Mouse (Mus musculus) layer of hippocampus, adult 6 months (tissue): ENCODE data around the gene Arpc3. TPM values are rescaled to one million over a fixed set of nuclear protein-coding genes. Genes with fewer than 3 reads are reported as not detected.

Experiments used
- long read RNA-seq, 2 experiments: library from polyadenylated mRNA; unstranded; transcript quantifications; one replicate each; pipeline ENCODE4 v2.0.0; 2019 to 2020
- polyA plus RNA-seq: library from polyadenylated mRNA; unstranded; fragments of <200 nt; fragmentation: Nextera tagmentation; gene quantifications from 2 replicates; pipeline ENCODE4 v1.2.3, GENCODE M21; 2021

Gene Arpc3
- polyA plus RNA-seq = 47.5 and 50.7 TPM in 2 replicates
- long read RNA-seq, experiment 1, transcript Arpc3-202 (7 exons, 899 nt) = major isoform, 36 of 36 reads
- long read RNA-seq, experiment 1, partial matches to known transcripts = 0 of 36 reads
- long read RNA-seq, experiment 1, other reads (novel, unspliced or antisense) = 0 of 36 reads
- long read RNA-seq, experiment 2, transcript Arpc3-202 (7 exons, 899 nt) = major isoform, 6 of 6 reads
- long read RNA-seq, experiment 2, partial matches to known transcripts = 0 of 6 reads
- long read RNA-seq, experiment 2, other reads (novel, unspliced or antisense) = 0 of 6 reads

DNA sequence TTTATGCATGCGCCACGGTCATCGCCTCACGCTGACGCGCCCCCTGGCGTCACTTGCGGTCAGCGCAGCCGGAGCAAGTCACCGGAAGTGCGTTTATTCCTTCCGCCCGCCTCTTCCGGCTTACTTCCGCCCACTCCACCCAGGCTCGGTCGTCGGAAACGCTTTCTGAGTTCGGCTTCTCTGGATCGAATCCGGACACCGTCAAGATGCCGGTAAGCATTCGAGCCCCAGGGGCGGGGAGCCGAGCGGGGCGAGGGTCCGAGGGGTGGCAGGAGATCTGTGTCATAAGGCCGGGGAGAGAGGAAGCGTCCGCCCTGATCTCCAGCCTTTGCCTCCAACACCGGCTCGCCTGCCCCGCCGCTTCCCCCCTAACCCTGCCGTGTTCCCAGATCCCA, at the start of gene Arpc3:
TSS of gene Arpc3 (plus strand) at position 93 of the 395 bp plus-strand sequence.

GRCm38 (mm10) chr5:122353807-122354491, 37.7 kb upstream of the Arpc3 start, which contains the start of the genes Rad9b and Vps29:
Gene Rad9b, minus strand, starts transcription at chr5:122354233.
Gene Vps29, plus strand, starts transcription at chr5:122354369.

DNA sequence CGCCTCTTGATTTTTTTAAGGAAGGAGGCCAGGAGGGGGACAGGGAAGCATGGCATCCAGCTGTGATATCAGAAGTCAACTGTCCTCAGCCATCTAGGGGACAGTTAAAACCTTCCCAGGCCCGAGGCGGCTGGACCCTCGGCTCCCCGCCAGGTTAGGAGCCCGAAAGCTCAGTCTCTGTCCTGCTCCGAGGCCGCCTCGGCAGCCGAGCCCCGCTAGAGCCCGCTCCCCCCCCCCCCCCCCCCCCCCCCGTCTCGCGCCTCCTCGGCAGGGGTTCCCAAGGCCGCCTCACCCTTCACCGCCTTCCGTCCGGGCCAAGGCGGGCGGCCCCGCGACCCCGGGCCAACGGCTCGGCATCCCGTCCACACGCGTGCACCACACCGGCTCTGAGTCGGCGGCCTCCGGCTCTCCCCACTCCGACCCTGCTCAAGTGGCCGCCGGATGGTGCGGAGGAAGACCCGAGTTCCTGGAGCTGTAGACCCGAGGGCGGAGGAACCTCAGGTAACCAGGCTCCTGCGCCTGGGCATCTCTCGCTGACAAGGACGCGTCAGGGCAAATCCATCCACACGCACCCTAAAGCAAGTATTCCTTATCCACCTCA, 20.0 kb upstream of the Arpc3 start, which contains the start of gene Gpn3:
TSS of gene Gpn3 (plus strand) at position 286 of the 601 bp plus-strand sequence.

GRCm38 (mm10) chr5:122372192-122372769, 19.4 kb upstream of the Arpc3 start, which contains the start of gene Fam216a:
Gene Fam216a, minus strand, starts transcription at chr5:122372364.

GRCm38 (mm10) chr5:122421271-122422068, 29.8 kb downstream of the Arpc3 start, which contains the start of gene Anapc7:
Gene Anapc7, plus strand, starts transcription at chr5:122421693.

Other genes starting within 250 kb of the Arpc3 start
- gene Ppp1cc, start 233.6 kb upstream of the Arpc3 start, polyA plus RNA-seq = 32.0 and 37.7 TPM in 2 replicates
- 3.3 and 3.6 TPM in 2 replicates for gene Hvcn1, start 185.1 kb upstream of the Arpc3 start, polyA plus RNA-seq
- 1.6 and 2.0 TPM in 2 replicates for gene Tctn1, start 127.4 kb upstream of the Arpc3 start, polyA plus RNA-seq
- gene Pptc7, start 107.5 kb upstream of the Arpc3 start, polyA plus RNA-seq = 6.9 and 7.2 TPM in 2 replicates
- 4.6 and 5.4 TPM in 2 replicates for gene Rad9b, start 37.6 kb upstream of the Arpc3 start, polyA plus RNA-seq
- gene Vps29, start 37.5 kb upstream of the Arpc3 start, polyA plus RNA-seq = 376 and 407 TPM in 2 replicates
- gene Gpn3, start 20.0 kb upstream of the Arpc3 start, polyA plus RNA-seq = 29.9 and 30.3 TPM in 2 replicates
- 115 and 117 TPM in 2 replicates for gene Fam216a, start 19.5 kb upstream of the Arpc3 start, polyA plus RNA-seq
- gene Anapc7, start 29.8 kb downstream of the Arpc3 start, polyA plus RNA-seq = 20.0 and 20.7 TPM in 2 replicates
- gene Atp2a2, start 110.3 kb downstream of the Arpc3 start, polyA plus RNA-seq = 54.2 and 55.8 TPM in 2 replicates
- gene Ift81, start 222.6 kb downstream of the Arpc3 start, polyA plus RNA-seq = 19.9 and 21.9 TPM in 2 replicates